Mouse (Mus musculus): Measurements from ENCODE around the gene Setd3. TPM values are rescaled to one million over a fixed set of nuclear protein-coding genes. Genes with fewer than 3 reads are reported as not detected.

Setd3 gene
- polyA plus RNA-seq, 1 experiment from 2014 or later: 72.6 TPM

Other genes with a start within 250 kb of the Setd3 start
- gene Bcl11b, start 175.7 kb downstream of the Setd3 start, polyA plus RNA-seq (2016; fragmentation: Nextera tagmentation; extraction: Ambion mirVana): 3.1 and 3.3 TPM in 2 replicates
- gene Ccnk, start 265 bp upstream of the Setd3 start, polyA plus RNA-seq (2016; fragmentation: Nextera tagmentation; extraction: Ambion mirVana): 2.0 and 3.6 TPM in 2 replicates
- gene Ccdc85c, start 96.1 kb upstream of the Setd3 start, polyA plus RNA-seq (2016; fragmentation: Nextera tagmentation; extraction: Ambion mirVana): 5.7 and 6.7 TPM in 2 replicates
- gene Hhipl1, start 127.0 kb upstream of the Setd3 start, polyA plus RNA-seq (2016; fragmentation: Nextera tagmentation; extraction: Ambion mirVana): 0.28 and 0.64 TPM in 2 replicates
- 4.4 and 5.9 TPM in 2 replicates for gene Cyp46a1, start 155.1 kb upstream of the Setd3 start, polyA plus RNA-seq (2016; fragmentation: Nextera tagmentation; extraction: Ambion mirVana)
- 47.0 and 50.4 TPM in 2 replicates for gene Eml1, start 191.6 kb upstream of the Setd3 start, polyA plus RNA-seq (2016; fragmentation: Nextera tagmentation; extraction: Ambion mirVana)